Mouse (Mus musculus): ENCODE measurements around the gene B4gat1. TPM values are rescaled to one million over a fixed set of nuclear protein-coding genes. Genes with fewer than 3 reads are reported as not detected.

Gene B4gat1
- total and polyA plus RNA-seq, 3 experiments, result 6.9 to 9.6 TPM; not detected in 1

GRCm38 (mm10) chr19:5051515-5051914 is 12.9 kb downstream of the B4gat1 start:
- H3K9me3 ChIP-seq (replicated peaks; ENCODE audit: insufficient read depth, low read length), result no peaks in the 10 kb centered on the region
- TF ChIP-seq POLR2AphosphoS2 (IDR thresholded peaks at IDR 0.05; ENCODE audit: low read length) (no peak), NRF1 (IDR thresholded peaks at IDR 0.05; ENCODE audit: insufficient read depth, low read depth, low read length, poor library complexity, severe bottlenecking) (no peak), MXI1 (IDR thresholded peaks at IDR 0.05; ENCODE audit: low read depth, low read length) (no peak), GABPA (IDR thresholded peaks at IDR 0.05; ENCODE audit: low read depth, low read length) (no peak), MYB (IDR thresholded peaks at IDR 0.05; ENCODE audit: low read depth, low read length) (no peak), TAL1 (IDR thresholded peaks at IDR 0.05; ENCODE audit: low read length) (no peak), UBTF (IDR thresholded peaks at IDR 0.05; ENCODE audit: borderline replicate concordance, insufficient read depth, low read depth, low read length) (no peak), ZKSCAN1 (IDR thresholded peaks at IDR 0.05; ENCODE audit: low read depth, low read length) (no peak), EP300 (IDR thresholded peaks at IDR 0.05; ENCODE audit: low read depth in 1 of 2, low read length in 2 of 2) (no peak), CHD1 (IDR thresholded peaks at IDR 0.05; ENCODE audit: low read depth, low read length) (no peak), NELFE (IDR thresholded peaks at IDR 0.05; ENCODE audit: low read depth, low read length) (no peak), MAX (IDR thresholded peaks at IDR 0.05; ENCODE audit: low read length) (no peak), POLR2A (IDR thresholded peaks at IDR 0.05; ENCODE audit: control insufficient read depth in 1 of 2, insufficient read depth in 1 of 2, low read depth in 1 of 2, low read length in 2 of 2, poor library complexity in 1 of 2) (no peak)
- H3K9ac ChIP-seq (ENCODE audit: control insufficient read depth, low read depth, low read length, poor library complexity, severe bottlenecking), result no peak overlapping the region
- no peaks in the 10 kb centered on the region for H3K79me2 ChIP-seq (ENCODE audit: control insufficient read depth, insufficient read depth, low read length, poor library complexity)
- H3K4me1 ChIP-seq (ENCODE audit: control insufficient read depth in 1 of 2, insufficient read depth in 2 of 2, low read length in 2 of 2), result peaks cover 7 to 16% of the 10 kb centered on the region in 2 experiments; a peak in 3 of 4 replicates
- no peak overlapping the region for H3K27ac ChIP-seq (ENCODE audit: control insufficient read depth, low read depth, low read length)
- DNase-seq (ENCODE audit: low read depth, low spot score), result no peak
- H3K36me3 ChIP-seq (ENCODE audit: control insufficient read depth in 1 of 2, insufficient read depth in 2 of 2, low read length in 2 of 2), result peaks cover 2 to 10% of the 10 kb centered on the region in 2 experiments; a peak in 3 of 4 replicates
- no peak overlapping the region for H3K4me3 ChIP-seq (ENCODE audit: control insufficient read depth in 1 of 2, insufficient read depth in 1 of 2, low read depth in 2 of 2, low read length in 2 of 2)
- H3K27me3 ChIP-seq (ENCODE audit: control insufficient read depth in 1 of 2, insufficient read depth in 2 of 2, low read length in 2 of 2), result no peaks in the 10 kb centered on the region

- H3K4me1 ChIP-seq (ENCODE audit: control insufficient read depth in 1 of 2, insufficient read depth in 2 of 2, low read length in 2 of 2), result peaks cover 7 to 19% of the 10 kb centered on the region in 2 experiments; a peak in 3 of 4 replicates
- H3K9me3 ChIP-seq (replicated peaks; ENCODE audit: insufficient read depth, low read length), result no peaks in the 10 kb centered on the region
- peaks cover 2 to 12% of the 10 kb centered on the region in 2 experiments; a peak in 3 of 4 replicates for H3K36me3 ChIP-seq (ENCODE audit: control insufficient read depth in 1 of 2, insufficient read depth in 2 of 2, low read length in 2 of 2)
- H3K4me3 ChIP-seq (ENCODE audit: control insufficient read depth in 1 of 2, insufficient read depth in 1 of 2, low read depth in 2 of 2, low read length in 2 of 2), result no peak overlapping the region
- H3K27me3 ChIP-seq (ENCODE audit: control insufficient read depth in 1 of 2, insufficient read depth in 2 of 2, low read length in 2 of 2), result no peaks in the 10 kb centered on the region
- H3K79me2 ChIP-seq (ENCODE audit: control insufficient read depth, insufficient read depth, low read length, poor library complexity), result no peaks in the 10 kb centered on the region
- no peak overlapping the region for H3K9ac ChIP-seq (ENCODE audit: control insufficient read depth, low read depth, low read length, poor library complexity, severe bottlenecking)
- no peak for DNase-seq (ENCODE audit: low read depth, low spot score)
- TF ChIP-seq MAX (IDR thresholded peaks at IDR 0.05; ENCODE audit: low read length) (no peak), UBTF (IDR thresholded peaks at IDR 0.05; ENCODE audit: borderline replicate concordance, insufficient read depth, low read depth, low read length) (no peak), HCFC1 (IDR thresholded peaks at IDR 0.05; ENCODE audit: low read depth, low read length) (no peak), SIN3A (IDR thresholded peaks at IDR 0.05; ENCODE audit: low read length) (no peak), POLR2AphosphoS2 (IDR thresholded peaks at IDR 0.05; ENCODE audit: low read length) (no peak)
- H3K27ac ChIP-seq (ENCODE audit: control insufficient read depth, low read depth, low read length), result no peak overlapping the region
These were observed 13.7 kb downstream of the B4gat1 start for GRCm38 (mm10) chr19:5052166-5052822.

Measured in MEL (cell line).